Mouse (Mus musculus) MEL (cell line): ENCODE results near the gene Zfpm1. TPM values are rescaled to one million over a fixed set of nuclear protein-coding genes. Genes with fewer than 3 reads are reported as not detected.

ENCODE experiments used
- DNase-seq: peaks from one replicate; pipeline ENCODE4 v3.0.0; 2011; ENCODE audit warnings: low read depth, low spot score
- H3K27ac ChIP-seq: 2 replicates; pipeline ENCODE4 v1.5.1; 2012; ENCODE audit warnings: low read depth, mild to moderate bottlenecking, control low read depth, low read length, moderate library complexity; ENCODE audit not compliant: control insufficient read depth
- H3K27me3 ChIP-seq, 2 experiments: fragments of 150-350 bp in 1 of 2; sonication (generic) in 1 of 2; 2 replicates each; pipeline ENCODE4 v1.6.1; 2012; ENCODE audit warnings: low read length in 2 of 2, mild to moderate bottlenecking in 2 of 2, improper control_type of control experiment in 1 of 2, moderate library complexity in 1 of 2; ENCODE audit not compliant: insufficient read depth in 2 of 2, control insufficient read depth in 1 of 2
- H3K36me3 ChIP-seq, 2 experiments: 2 replicates each; pipeline ENCODE4 v1.6.1; 2012 to 2014; ENCODE audit warnings: low read length in 2 of 2, improper control_type of control experiment in 1 of 2, inconsistent platforms in 1 of 2, mild to moderate bottlenecking in 1 of 2; ENCODE audit not compliant: insufficient read depth in 2 of 2, control insufficient read depth in 1 of 2
- H3K4me1 ChIP-seq, 2 experiments: fragments of 150-350 bp in 1 of 2; sonication (generic) in 1 of 2; 2 replicates each; pipeline ENCODE4 v1.6.1; 2012; ENCODE audit warnings: low read length in 2 of 2, improper control_type of control experiment in 1 of 2, mild to moderate bottlenecking in 1 of 2; ENCODE audit not compliant: insufficient read depth in 2 of 2, control insufficient read depth in 1 of 2
- H3K4me3 ChIP-seq, 2 experiments: fragments of 150-350 bp in 1 of 2; sonication (generic) in 1 of 2; 2 replicates each; pipeline ENCODE4 v1.5.1; 2012; ENCODE audit warnings: low read depth in 2 of 2, low read length in 2 of 2, mild to moderate bottlenecking in 2 of 2, moderate library complexity in 2 of 2, control low read depth in 1 of 2, improper control_type of control experiment in 1 of 2; ENCODE audit not compliant: control insufficient read depth in 1 of 2, insufficient read depth in 1 of 2
- H3K79me2 ChIP-seq: 2 replicates; pipeline ENCODE4 v1.6.1; 2012; ENCODE audit warnings: mild to moderate bottlenecking, low read length, moderate library complexity; ENCODE audit not compliant: control insufficient read depth, poor library complexity, insufficient read depth
- H3K9ac ChIP-seq: 2 replicates; pipeline ENCODE4 v1.6.1; 2012; ENCODE audit warnings: low read depth, mild to moderate bottlenecking, control low read depth, low read length, moderate library complexity; ENCODE audit not compliant: control insufficient read depth, poor library complexity, severe bottlenecking
- H3K9me3 ChIP-seq: fragments of 150-350 bp; sonication (generic); replicated peaks from 2 replicates; pipeline ENCODE4 v1.6.1; 2012; ENCODE audit warnings: mild to moderate bottlenecking, low read length, improper control_type of control experiment, moderate library complexity; ENCODE audit not compliant: insufficient read depth
- BHLHE40 ChIP-seq: IDR thresholded peaks from 2 replicates; pipeline ENCODE4 v1.6.1; 2012; ENCODE audit warnings: low read depth, mild to moderate bottlenecking, inconsistent platforms, low read length, improper control_type of control experiment, borderline replicate concordance
- CHD1 ChIP-seq: IDR thresholded peaks from 2 replicates; pipeline ENCODE4 v1.6.1; 2012; ENCODE audit warnings: low read depth, mild to moderate bottlenecking, inconsistent platforms, low read length, improper control_type of control experiment
- CHD2 ChIP-seq: IDR thresholded peaks from 2 replicates; pipeline ENCODE4 v1.6.1; 2011; ENCODE audit warnings: low read length, improper control_type of control experiment
- CTCF ChIP-seq, 3 experiments: IDR thresholded peaks in 2 of 3; conservative IDR thresholded peaks in 1 of 3; 2 replicates each; pipeline ENCODE4 v1.5.1; 2011 to 2012; ENCODE audit warnings: low read length in 3 of 3, low read depth in 2 of 3, mild to moderate bottlenecking in 2 of 3, improper control_type of control experiment in 1 of 3, inconsistent platforms in 1 of 3, mixed read lengths in 1 of 3, moderate library complexity in 1 of 3; ENCODE audit not compliant: control insufficient read depth in 1 of 3, insufficient read depth in 1 of 3, poor library complexity in 1 of 3, severe bottlenecking in 1 of 3
- ELF1 ChIP-seq: IDR thresholded peaks from 2 replicates; pipeline ENCODE4 v1.6.1; 2014; ENCODE audit warnings: low read depth, mild to moderate bottlenecking, inconsistent platforms, low read length, improper control_type of control experiment, moderate library complexity
- EP300 ChIP-seq, 2 experiments: IDR thresholded peaks; 2 replicates each; pipeline ENCODE4 v1.6.1; 2011; ENCODE audit warnings: improper control_type of control experiment in 2 of 2, low read length in 2 of 2, low read depth in 1 of 2, mild to moderate bottlenecking in 1 of 2
- GATA1 ChIP-seq: IDR thresholded peaks from 2 replicates; pipeline ENCODE4 v1.6.1; 2011; ENCODE audit warnings: low read depth, low read length, improper control_type of control experiment
- JUND ChIP-seq: IDR thresholded peaks from 2 replicates; pipeline ENCODE4 v1.6.1; 2011; ENCODE audit warnings: low read depth, mild to moderate bottlenecking, improper control_type of control experiment, low read length
- KAT2A ChIP-seq: conservative IDR thresholded peaks from 2 replicates; pipeline ENCODE4 v1.6.1; 2012; ENCODE audit warnings: low read depth, low read length, improper control_type of control experiment, inconsistent platforms
- MAFK ChIP-seq: IDR thresholded peaks from 2 replicates; pipeline ENCODE4 v1.6.1; 2011; ENCODE audit warnings: low read depth, mild to moderate bottlenecking, low read length, improper control_type of control experiment, borderline replicate concordance
- MYB ChIP-seq: IDR thresholded peaks from 2 replicates; pipeline ENCODE4 v1.6.1; 2011; ENCODE audit warnings: mild to moderate bottlenecking, low read depth, low read length, improper control_type of control experiment
- MYC ChIP-seq: IDR thresholded peaks from 2 replicates; pipeline ENCODE4 v1.6.1; 2011; ENCODE audit warnings: low read depth, mild to moderate bottlenecking, low read length, improper control_type of control experiment, moderate library complexity
- POLR2A ChIP-seq, 2 experiments: IDR thresholded peaks; 2 replicates each; pipeline ENCODE4 v1.6.1; 2011 to 2012; ENCODE audit warnings: low read length in 2 of 2, mild to moderate bottlenecking in 2 of 2, control low read depth in 1 of 2, improper control_type of control experiment in 1 of 2, low read depth in 1 of 2, moderate library complexity in 1 of 2; ENCODE audit not compliant: control insufficient read depth in 1 of 2, insufficient read depth in 1 of 2, poor library complexity in 1 of 2
- POLR2AphosphoS2 ChIP-seq: IDR thresholded peaks from 2 replicates; pipeline ENCODE4 v1.6.1; 2011; ENCODE audit warnings: low read length, improper control_type of control experiment
- POLR2AphosphoS5 ChIP-seq: IDR thresholded peaks from 2 replicates; pipeline ENCODE4 v1.6.1; 2012; ENCODE audit warnings: low read depth, borderline replicate concordance, mild to moderate bottlenecking, inconsistent platforms, low read length, moderate library complexity, mixed read lengths
- RAD21 ChIP-seq: IDR thresholded peaks from 2 replicates; pipeline ENCODE4 v1.6.1; 2011; ENCODE audit warnings: mild to moderate bottlenecking, low read depth, low read length, improper control_type of control experiment
- SMC3 ChIP-seq: IDR thresholded peaks from 2 replicates; pipeline ENCODE4 v1.6.1; 2011; ENCODE audit warnings: low read depth, low read length, improper control_type of control experiment
- TBP ChIP-seq: IDR thresholded peaks from 2 replicates; pipeline ENCODE4 v1.8.0; 2011; ENCODE audit warnings: low read depth, low read length, improper control_type of control experiment
- USF1 ChIP-seq: IDR thresholded peaks from 2 replicates; pipeline ENCODE4 v1.6.1; 2014; ENCODE audit warnings: low read depth, mild to moderate bottlenecking, inconsistent platforms, low read length, improper control_type of control experiment, moderate library complexity
- USF2 ChIP-seq, 2 experiments: IDR thresholded peaks; 2 replicates each; pipeline ENCODE4 v1.6.1; 2011 to 2012; ENCODE audit warnings: improper control_type of control experiment in 2 of 2, low read length in 2 of 2, borderline replicate concordance in 1 of 2, inconsistent platforms in 1 of 2, low read depth in 1 of 2, mild to moderate bottlenecking in 1 of 2; ENCODE audit not compliant: insufficient read depth in 1 of 2
- ZC3H11A ChIP-seq: IDR thresholded peaks from 2 replicates; pipeline ENCODE4 v1.6.1; 2012; ENCODE audit warnings: low read depth, mild to moderate bottlenecking, inconsistent platforms, low read length, improper control_type of control experiment
- ZMIZ1 ChIP-seq: IDR thresholded peaks from 2 replicates; pipeline ENCODE4 v1.6.1; 2012; ENCODE audit warnings: low read depth, mild to moderate bottlenecking, inconsistent platforms, low read length, improper control_type of control experiment, moderate library complexity
- ZNF384 ChIP-seq: IDR thresholded peaks from 2 replicates; pipeline ENCODE4 v1.6.1; 2012; ENCODE audit warnings: low read depth, mild to moderate bottlenecking, inconsistent platforms, low read length, improper control_type of control experiment
- polyA plus RNA-seq, 2 experiments: library from polyadenylated mRNA; stranded (reverse) in 1 of 2; unstranded in 1 of 2; fragments of >175 nt in 1 of 2; fragments of >200 nt in 1 of 2; gene quantifications; 2 replicates each; pipeline versions ENCODE4 v1.2.1 to v1.2.4; 2012; ENCODE audit warnings: low replicate concordance in 2 of 2, low read depth in 1 of 2; ENCODE audit not compliant: insufficient read length in 2 of 2, insufficient read depth in 1 of 2, missing spikeins in 1 of 2
- total RNA-seq: library from RNA; depleted of rRNA; stranded (reverse); fragments of 300-350 nt; gene quantifications from 2 replicates; pipeline ENCODE4 v1.2.3, GENCODE M21; 2012

The Zfpm1 gene
- total and polyA plus RNA-seq, 3 experiments = 133 to 343 (median 260) TPM

GRCm38 (mm10) chr8:122371706-122372105 lies 89.8 kb downstream of the Zfpm1 start:
- no peak for DNase-seq
- H3K27ac ChIP-seq = no peak overlapping the region
- no peaks in the 10 kb centered on the region for H3K9me3 ChIP-seq
- H3K36me3 ChIP-seq = peaks cover 0 to 12% of the 10 kb centered on the region in 2 experiments; a peak in 2 of 4 replicates
- H3K27me3 ChIP-seq = no peaks in the 10 kb centered on the region
- H3K4me1 ChIP-seq = peaks cover 4 to 22% of the 10 kb centered on the region in 2 experiments; a peak in 2 of 4 replicates
- H3K79me2 ChIP-seq = peaks cover 5% of the 10 kb centered on the region
- TF ChIP-seq USF1 (no peak), TBP (no peak), CHD2 (no peak), POLR2A (IDR thresholded peaks at IDR 0.05; ENCODE audit: control insufficient read depth in 1 of 2, insufficient read depth in 1 of 2, low read depth in 1 of 2, low read length in 2 of 2, poor library complexity in 1 of 2) (no peak), EP300 (IDR thresholded peaks at IDR 0.05; ENCODE audit: low read depth in 1 of 2, low read length in 2 of 2) (no peak), RAD21 (no peak), ZMIZ1 (no peak), KAT2A (no peak), CTCF (IDR thresholded peaks at IDR 0.05 in 2 of 3, conservative IDR thresholded peaks at IDR 0.05 in 1 of 3; ENCODE audit: control insufficient read depth in 1 of 3, insufficient read depth in 1 of 3, low read depth in 2 of 3, low read length in 3 of 3, poor library complexity in 1 of 3, severe bottlenecking in 1 of 3) (no peak), CHD1 (no peak), MYC (no peak)
- no peak overlapping the region for H3K4me3 ChIP-seq
- H3K9ac ChIP-seq = no peak overlapping the region

GRCm38 (mm10) chr8:122375320-122375719 lies 93.4 kb downstream of the Zfpm1 start:
- Histone ChIP-seq H3K27me3 (no peaks in the 10 kb centered on the region), H3K4me3 (peak overlapping the region; percentile 60 to 69), H3K4me1 (peaks cover 4 to 33% of the 10 kb centered on the region in 2 experiments; a peak in 3 of 4 replicates), H3K36me3 (peaks cover 10 to 26% of the 10 kb centered on the region in 2 experiments)
- peak; percentile 21 for DNase-seq
- TF ChIP-seq SMC3 (no peak), RAD21 (no peak), POLR2AphosphoS5 (no peak), CHD2 (no peak), BHLHE40 (no peak), JUND (no peak), MYB (no peak), KAT2A (no peak), CTCF (IDR thresholded peaks at IDR 0.05 in 2 of 3, conservative IDR thresholded peaks at IDR 0.05 in 1 of 3; ENCODE audit: control insufficient read depth in 1 of 3, insufficient read depth in 1 of 3, low read depth in 2 of 3, low read length in 3 of 3, poor library complexity in 1 of 3, severe bottlenecking in 1 of 3) (no peak), POLR2AphosphoS2 (no peak), ZC3H11A (no peak), GATA1 (no peak), EP300 (IDR thresholded peaks at IDR 0.05; ENCODE audit: low read depth in 1 of 2, low read length in 2 of 2) (no peak), ELF1 (no peak), ZNF384 (no peak), CHD1 (no peak), MAFK (no peak), USF2 (IDR thresholded peaks at IDR 0.05; ENCODE audit: borderline replicate concordance in 1 of 2, insufficient read depth in 1 of 2, low read depth in 1 of 2, low read length in 2 of 2) (no peak)
- TF ChIP-seq, all 39 proteins: peak for 0
- H3K9me3 ChIP-seq = no peaks in the 10 kb centered on the region
- H3K79me2 ChIP-seq = peaks cover 40% of the 10 kb centered on the region
- H3K9ac ChIP-seq = peak overlapping the region; percentile 78
- no peak overlapping the region; the same call in 1 of the 2 replicates for H3K27ac ChIP-seq
